Mouse (Mus musculus): ENCODE results near the gene Klhl34. TPM values are rescaled to one million over a fixed set of nuclear protein-coding genes. Genes with fewer than 3 reads are reported as not detected.

Klhl34 gene
- under 1 TPM in 1 of 4 experiments, not detected in 3; 0.13 TPM for total RNA-seq (2022)

DNA sequence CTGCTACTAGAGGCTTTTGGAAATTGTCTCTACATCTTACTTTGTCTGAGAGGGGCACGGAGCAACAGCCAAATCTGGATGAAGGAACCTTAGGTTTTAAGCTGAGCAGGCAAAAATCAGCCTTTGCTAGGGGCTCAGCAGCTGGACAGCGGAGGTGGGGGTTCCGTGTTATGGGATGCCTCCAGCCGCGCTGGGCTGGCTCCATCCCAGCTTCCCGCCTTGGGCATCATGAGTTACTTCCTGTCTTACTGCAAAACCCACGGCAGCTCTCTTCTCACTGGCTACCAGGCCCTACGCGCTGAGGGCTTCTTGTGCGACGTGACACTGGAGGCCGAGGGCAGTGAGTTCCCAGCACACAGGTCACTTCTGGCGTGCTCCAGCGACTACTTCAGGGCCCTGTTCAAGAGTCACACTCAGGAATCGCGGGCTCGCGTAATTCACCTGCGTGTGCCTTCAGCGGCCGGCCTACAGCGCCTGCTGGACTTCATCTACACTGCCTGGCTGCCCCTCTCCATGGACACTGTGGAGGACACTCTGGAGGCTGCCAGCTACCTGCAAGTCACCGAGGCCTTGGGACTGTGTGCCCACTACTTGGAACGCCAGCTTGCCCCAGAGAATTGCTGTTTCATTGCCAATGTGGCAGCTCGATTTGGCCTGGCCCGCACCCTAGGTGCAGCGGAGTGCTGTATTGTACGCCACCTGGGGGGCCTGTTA is at the start of gene Klhl34:
Klhl34 (plus strand) TSS at position 229 of the 714 bp plus-strand sequence.
- no peak for DNase-seq

DNA sequence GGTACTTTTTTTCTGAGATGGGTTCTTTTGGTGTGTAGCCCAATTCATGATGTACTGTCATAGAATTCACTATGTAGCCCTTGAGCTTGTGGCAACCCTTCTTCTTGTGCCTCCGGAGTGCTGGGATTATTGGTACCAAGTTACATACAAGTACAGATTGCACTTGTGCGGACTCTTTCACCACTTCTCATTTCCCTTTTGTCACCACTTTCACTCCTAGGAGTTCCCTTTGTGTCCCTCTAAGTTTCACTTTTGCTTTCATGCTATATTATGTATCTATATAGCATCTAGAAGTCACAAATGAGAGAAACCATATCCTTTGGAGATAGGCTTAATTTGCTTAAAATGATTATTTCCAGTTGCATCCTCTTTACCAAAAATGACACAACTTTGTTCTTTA is 16.6 kb upstream of the Klhl34 start:
- DNase-seq, result no peak

DNA sequence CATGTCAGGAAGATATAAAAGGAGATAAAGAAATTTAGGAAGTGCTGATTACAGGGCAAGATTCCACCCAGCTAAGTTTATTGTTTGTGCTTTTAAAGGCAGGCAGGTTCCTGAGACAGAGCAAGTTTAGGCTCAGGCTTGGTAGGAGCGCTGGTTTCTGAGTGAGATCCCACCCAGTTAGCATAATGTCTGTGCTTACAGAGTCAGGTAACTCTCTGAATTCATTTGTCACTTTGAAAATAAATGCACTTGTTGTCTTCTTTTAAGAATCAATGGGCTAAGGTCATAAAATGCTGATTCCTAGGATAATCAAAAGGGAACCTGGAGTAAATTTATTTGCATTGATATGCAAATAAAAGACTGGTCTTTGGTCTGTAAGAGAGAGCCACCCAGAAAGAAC is 8.5 kb upstream of the Klhl34 start:
- no peak for DNase-seq

- no peak for DNase-seq
Observed at GRCm38 (mm10) chrX:157817571-157818206, 546 bp upstream of the Klhl34 start.

GRCm38 (mm10) chrX:157818921-157819260 is 656 bp downstream of the Klhl34 start:
- no peak for DNase-seq

- no peak for DNase-seq
Observed at GRCm38 (mm10) chrX:157829983-157830382, 11.7 kb downstream of the Klhl34 start.

Other genes with a start within 250 kb of the Klhl34 start
- gene Yy2, start 249.4 kb upstream of the Klhl34 start, total RNA-seq (2022), result 1 to 10 TPM in 1 of 4 experiments, under 1 TPM in 1, not detected in 2; 0.14 to 1.0 TPM
- 10 to 100 TPM; 24.1 to 27.7 (median 26.0) TPM for gene Mbtps2, start 219.7 kb upstream of the Klhl34 start, total RNA-seq (2022)
- gene Smpx, start 119.5 kb upstream of the Klhl34 start, total RNA-seq (2022), result 10 to 100 TPM; 22.5 to 44.3 (median 31.5) TPM
- gene Cnksr2, start 224.9 kb downstream of the Klhl34 start, total RNA-seq (2022), result 10 to 100 TPM in 2 of 4 experiments, 1 to 10 TPM in 2; 6.3 to 12.3 (median 8.8) TPM